Mouse (Mus musculus) testis, postnatal 10 days (tissue): ENCODE measurements around the gene Gm17606.

ENCODE experiments used
- DNase-seq: peaks from one replicate; pipeline ENCODE4 v3.0.0; 2021; ENCODE audit warnings: low spot score

Gm17606 gene

DNA sequence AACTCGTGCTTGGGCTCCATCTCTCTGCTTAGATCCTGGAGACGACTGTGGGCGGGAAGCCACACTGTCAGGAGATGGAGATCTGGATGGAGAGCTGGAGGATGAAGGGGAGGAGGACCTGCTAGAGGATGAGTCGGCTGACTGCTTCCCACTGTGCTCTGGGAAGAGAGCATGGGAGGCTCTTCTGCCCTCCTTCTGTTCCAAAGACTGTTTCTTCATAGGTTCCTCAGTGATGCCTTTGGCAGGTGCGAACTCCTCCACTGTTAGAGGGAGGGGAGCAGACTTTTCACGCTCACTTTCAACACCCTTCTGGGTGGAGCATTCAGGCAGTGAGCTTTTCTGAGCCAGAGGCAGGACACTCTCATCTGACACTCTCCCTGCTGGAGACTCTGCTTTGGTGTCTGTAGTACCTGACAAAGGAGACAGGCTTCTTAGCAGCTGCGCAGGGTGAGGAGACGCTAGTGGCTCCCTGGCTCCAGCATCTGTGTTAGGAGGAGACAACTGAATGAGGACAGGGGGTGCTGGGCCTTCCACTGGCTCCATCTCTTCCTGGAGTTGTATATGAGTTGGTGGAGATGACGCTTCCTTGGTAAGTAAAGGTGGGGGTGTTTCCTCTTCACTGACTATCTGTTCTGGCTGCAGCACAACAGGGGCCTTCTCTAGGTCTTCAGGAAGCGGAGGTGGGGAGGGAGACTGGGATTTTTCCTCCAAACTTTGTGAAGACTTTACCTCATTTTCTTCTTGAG lies 23.9 kb downstream of the Gm17606 start:
- DNase-seq, result no peak

DNA sequence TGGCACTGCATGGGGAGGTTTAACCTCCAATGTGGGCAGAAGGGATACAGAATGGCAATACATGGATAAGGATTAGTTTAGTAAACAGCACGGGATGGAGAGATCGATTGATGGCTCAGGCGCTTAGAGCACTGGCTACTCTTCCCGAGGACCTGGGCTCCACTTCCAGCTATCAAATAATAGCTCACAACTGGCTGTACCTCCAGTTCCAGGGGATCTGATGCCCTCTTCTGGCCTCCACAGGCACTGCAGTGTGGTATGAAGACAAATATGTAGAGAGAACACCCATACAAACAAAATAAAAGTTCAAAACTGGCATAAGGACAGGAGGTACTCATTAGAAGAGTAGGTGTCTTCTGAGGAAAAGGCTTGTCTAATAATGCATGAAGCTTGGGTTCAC lies 28.6 kb downstream of the Gm17606 start:
- DNase-seq, result peak; percentile 68

DNA sequence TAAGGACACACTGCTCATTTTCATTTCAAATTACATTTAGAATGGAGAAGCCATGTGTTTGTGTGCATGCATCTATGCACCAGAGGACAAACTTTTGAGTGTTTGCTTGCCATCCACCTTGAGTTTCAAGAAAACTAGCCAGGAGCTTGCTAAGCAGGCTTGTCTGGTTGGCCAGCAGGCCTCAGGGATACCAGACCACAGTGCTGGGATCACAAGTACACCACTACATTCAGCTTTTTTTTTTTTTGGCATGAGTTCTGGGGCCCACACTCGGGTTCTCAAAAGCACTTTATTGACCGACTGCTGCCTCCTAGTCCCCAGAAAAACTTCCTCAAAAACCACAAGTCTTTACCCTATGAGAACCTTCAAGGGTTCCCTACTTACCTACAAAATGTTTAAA lies 33.6 kb downstream of the Gm17606 start:
- DNase-seq, result no peak

DNA sequence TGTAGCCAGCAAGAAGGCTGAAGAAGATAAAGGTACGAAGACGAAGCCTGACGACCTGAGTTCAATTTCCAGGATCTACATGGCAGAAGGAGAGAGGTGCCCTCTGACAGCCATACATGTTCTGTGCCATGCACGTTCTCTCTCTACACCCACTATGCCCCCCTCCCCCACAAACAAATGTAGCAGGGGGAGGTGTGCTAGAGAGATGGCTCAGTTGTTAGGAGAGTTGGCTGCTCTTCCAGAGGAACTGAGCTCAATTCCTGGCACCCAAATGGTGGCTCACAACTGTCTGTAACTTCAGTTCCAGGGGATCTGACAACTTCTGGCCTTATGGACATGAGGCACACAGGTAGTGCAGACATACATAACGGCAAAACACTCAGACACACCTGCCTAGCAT lies 35.5 kb downstream of the Gm17606 start:
- no peak for DNase-seq

DNA sequence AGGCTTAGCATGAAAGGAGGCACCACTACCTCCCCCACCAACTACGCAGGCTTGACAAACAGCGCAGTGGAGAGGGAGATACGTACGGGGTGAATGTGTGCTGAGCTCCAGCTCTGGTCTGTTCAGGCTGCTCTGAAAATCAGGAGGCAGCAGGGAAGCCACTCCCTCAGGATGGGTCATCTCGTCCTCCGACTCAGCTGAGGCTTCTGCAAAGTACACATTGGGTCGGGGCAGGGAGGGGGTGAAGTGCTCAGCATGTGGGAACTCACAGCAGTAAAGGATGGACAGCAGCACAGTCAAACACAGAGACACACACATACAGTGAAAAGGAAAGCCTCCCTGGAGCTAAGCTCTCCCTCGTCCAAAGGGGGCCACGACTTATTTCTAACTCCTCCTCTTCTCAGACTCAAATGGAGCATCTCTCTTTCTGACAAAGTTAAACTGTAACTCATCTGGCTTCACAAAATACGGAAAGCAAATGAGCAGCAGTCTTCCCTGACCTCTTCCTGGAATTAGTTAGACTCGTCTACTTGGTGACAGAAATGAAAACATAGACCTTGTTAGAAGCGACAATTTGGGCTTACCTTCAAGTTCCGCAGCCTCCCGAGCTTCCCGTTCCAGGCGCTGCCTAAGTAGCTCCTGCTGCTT lies 38.0 kb downstream of the Gm17606 start:
- no peak for DNase-seq

DNA sequence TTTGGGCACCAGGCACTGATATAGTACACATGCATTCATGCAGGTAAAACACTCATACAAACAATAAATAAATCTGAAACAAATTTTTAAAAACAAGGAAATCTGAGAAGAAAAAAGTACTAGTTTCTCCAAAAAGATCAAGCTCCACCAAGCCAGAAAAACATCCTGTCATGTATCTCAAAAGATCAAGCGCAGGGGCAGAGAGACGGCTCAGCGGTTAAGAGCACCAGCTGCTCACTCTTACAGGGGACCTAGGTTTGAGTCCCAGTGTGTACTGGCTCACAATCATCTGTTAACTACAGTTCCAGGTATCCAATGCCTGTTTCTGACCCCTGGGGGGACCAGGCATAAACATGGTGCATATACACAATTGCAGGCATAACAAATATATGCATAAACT lies 41.6 kb downstream of the Gm17606 start:
- no peak for DNase-seq

DNA sequence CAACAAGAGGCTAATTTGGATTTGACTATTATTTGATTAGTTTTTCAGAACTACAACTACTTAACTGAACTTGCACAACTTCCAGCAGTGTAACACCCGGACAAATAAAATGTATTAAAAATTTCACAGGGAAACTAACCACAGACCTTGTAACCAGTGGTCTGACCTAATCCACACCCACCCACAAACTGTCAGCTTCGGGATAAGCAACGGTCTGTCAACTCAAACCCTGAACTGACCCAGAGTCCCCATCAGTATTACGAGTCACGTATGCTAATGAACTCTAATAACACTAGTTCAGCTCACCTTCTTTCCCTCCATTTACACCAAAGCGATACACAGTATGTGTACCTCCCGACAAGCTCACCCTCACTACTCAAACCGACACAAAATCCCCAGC lies 44.7 kb downstream of the Gm17606 start:
- no peak for DNase-seq

DNA sequence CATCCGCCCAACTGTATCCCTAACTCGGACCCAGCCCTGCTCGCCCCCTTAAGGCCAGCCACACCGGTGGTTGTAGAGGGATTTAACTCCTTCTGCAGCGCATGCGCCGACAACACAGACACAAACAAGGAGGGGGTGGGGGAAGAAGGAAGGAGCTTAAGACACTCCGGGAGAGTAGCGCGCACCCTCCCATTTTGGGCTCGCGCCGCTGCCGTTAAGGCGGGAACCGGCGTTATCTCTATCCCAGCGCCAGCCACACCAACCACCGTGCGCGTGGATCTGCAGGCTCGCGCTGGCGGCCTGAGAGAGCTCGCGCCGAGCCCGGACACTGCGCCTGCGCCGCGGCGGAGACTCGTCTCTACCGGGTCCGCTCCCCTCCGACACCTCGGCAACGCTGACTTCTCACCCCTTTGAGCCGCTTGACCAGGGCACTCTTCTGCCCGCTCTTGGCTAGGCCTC lies 45.3 kb downstream of the Gm17606 start, which contains the start of gene 1700123O20Rik:
Gene 1700123O20Rik (plus strand): TSS at position 154 of the 459 bp plus-strand sequence.
- no peak for DNase-seq

DNA sequence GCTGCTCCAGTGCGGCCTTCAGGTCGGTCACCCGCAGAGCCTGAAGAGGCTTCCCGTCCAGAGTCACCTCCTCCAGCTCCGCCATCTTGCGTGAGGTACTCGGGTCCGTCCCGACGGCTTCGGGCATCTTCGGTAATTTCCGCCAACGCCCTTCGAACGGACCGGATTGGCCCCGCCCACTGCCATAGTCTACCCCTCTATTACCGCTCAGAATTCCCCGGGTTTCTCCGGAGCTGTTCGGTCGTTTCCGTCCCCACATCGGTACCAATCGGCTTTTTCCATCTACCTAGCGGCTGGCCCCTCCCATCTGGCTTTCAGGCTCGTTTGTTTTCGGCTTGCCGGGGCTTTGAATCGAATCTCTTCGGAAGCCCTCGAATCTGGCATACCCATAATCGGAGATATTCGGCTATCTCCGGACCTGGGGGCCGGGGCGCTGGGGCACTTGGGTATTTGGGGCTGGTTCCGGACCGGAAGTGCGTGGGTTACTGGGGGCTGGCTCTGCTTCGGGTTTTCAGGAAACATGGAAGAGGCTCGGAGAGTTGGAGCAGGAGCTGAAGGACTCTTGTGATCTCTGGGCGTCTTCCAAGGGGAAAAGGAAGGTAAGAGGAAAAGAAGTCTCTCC lies 45.9 kb downstream of the Gm17606 start, which contains the start of gene Acin1:
Gene Acin1 (minus strand): TSS at position 410 of the 622 bp plus-strand sequence.
- peak; percentile 100 for DNase-seq

DNA sequence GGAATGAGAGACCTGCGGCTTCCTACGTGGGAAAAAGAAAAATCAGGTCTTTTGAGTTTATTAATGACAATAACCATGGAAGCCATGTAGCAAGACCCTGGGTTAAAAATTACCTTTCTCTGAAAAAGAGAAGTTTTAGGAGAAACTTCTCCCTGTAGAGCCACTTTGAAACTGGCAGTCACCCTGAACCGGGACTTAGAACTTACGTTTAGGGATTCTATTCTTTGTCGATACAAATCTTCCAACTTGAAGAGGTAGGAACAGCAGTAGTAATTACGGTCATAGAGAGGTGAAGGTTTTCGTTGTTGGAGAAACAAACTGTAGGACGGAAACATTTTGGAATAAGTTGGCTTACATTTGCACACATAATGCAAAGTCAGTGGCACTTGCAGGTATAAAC lies 46.5 kb downstream of the Gm17606 start:
- no peak for DNase-seq

DNA sequence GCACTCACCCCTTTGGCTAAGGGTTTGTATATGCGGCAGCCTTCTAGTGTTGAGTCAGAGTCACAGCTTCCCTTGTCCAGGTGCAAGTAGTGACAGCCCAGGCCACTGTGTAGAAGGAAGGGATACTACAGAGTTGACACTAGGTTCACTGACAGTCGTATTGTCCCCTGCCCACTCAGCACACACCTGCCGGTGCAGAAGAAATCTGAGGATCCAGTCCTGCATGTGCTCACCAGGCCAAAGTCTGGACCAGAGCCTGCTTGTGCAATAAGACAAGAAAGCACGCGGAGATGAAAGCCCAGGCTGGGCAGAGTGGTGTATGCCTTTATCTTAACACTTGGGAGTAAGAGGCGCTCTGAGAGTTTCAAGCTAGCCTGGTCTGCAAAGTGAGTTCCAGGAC lies 54.3 kb downstream of the Gm17606 start:
- DNase-seq, result no peak

DNA sequence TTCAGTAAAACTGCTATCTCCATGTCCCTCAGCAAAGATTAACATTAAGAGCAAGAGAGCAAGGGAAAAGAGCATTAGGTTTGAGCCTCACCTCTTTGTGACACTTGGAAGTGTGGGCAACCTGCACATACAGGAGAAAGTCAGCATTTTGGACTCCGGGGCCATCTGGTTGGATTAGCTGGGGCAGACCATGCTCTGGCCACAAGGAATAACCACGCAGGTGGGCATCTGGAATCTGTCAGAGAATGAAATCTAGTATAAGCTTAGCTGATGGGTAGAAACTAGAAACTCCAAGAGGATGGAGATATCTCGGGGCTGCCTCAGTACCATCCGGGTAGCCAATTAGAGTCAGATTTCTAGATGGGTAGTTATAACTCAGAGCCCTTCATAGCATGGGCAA lies 56.0 kb downstream of the Gm17606 start:
- no peak for DNase-seq
